Mouse (Mus musculus) T-helper 17 cell (primary cell): Measurements from ENCODE around the gene Cdc45.

ENCODE experiments used
- in situ Hi-C, 2 experiments: fragments of 300-600 bp; cut with MboI, MseI; formaldehyde crosslinking; loops; 1 replicate in 1 of 2; 2 replicates in 1 of 2; pipeline ENCODE4 v1.15.1; 2025; ENCODE audit warnings: high pct_unique_total_duplicates in 2 of 2

The Cdc45 gene

DNA sequence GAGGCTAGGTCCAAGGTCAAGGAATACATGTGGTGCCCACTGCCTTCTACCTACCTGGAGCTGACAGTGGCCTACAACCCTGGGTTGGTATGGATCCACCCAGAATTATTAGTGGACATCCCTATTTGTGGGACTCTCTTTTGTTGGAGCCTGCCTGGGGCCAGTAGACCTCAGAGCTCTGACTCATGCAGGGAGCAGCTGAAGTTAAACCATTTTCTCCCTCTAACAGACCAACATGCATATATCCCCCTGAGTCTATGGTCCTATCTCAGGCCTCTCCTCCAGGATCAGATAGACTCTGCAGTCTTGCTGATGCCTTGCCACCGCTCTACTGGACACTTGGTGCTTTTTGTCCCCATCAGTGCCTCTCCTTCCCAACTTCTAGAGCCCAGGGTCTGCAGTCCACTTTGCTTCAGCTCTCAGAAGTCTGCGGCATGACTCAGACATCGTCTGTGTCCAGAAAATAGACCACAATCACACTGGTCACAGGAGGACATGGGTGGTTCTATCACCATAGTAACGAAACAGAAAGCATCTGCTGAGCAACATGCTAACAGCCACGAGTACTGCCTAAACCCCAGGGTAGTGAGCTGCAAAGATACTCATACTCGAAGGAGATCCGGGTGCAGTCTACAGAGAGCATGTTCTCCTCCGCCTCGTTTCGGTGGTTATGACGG is 16.4 kb downstream of the Cdc45 start:
- in situ Hi-C loops, result loop anchor here (5.0 kb wide), 2 partner anchors 98 to 103 kb away; no protein-coding TSS in a partner anchor

DNA sequence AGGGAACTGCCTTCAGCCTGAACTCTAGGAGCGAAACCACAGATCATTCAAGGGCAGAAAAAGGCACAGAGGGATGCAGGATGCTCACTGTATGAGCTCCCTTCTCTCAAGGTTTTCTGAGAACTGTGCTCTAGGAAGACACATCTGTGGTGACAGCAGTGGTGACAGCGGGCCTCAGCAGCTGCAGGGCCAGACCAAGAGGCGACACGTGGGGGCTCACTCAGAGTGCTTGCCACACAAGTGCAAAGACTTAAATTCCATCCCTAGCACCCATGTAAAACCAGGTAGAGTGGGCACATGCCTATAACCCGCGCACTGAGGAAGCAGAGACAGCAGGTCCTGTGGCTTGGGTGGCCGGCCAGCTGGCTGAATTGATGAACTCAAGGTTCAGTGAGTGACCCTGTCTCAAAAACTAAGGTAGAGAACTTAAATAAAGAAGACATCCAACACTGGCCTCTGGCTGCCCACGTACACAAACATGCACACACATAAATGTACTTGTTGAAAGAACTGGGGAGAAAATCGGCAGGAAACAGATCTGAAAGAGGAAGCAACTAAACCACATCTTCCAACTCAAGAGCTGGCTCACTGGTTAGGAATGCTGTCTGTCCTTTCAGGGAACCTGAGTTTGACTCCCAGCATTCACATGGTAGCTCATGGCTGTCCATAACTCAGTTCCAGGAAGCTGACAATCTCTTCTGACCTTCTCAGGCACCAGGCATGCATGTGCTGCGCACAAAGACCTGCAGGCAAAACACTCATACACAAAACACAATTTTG is 23.0 kb downstream of the Cdc45 start:
- in situ Hi-C loops, result no loop called here

DNA sequence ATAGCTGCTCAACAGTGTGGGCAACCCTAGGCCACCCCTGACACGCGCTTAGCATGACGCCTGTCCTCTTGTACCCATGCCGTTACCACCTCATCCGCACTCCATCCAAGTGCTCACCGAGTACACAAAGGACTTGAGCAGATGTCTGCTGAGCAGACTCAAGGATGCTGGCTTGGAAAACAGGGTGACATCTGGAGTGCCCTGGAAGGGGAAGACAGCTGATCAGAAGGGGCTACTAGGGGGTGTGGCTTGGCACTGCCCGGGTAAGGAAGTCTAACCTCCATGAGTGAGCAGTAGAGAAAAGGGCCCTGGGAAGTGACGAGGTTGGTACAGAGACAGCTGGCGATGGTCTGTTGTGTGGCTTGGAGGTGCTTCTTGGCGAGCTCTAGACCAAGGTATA is 25.1 kb downstream of the Cdc45 start:
- in situ Hi-C loops, result no loop called here

DNA sequence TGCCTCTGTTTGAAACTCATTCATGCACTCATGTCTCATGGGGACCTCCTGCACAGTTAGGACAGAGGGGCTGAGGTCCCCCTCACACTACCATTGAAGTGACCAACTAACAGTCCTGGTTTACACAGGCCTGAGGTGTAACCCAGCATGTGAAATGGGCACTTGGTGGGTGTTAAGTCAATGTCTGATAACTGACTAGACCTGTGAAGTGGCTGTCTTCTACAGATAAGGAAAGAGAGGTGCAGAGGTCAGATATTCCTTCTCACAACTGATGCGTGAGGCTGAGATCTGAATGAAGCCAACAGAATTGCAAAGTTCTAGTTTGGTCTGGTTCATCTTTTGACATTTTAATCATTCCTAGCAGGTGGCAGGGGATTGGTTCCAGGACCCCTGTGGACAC is 26.3 kb downstream of the Cdc45 start:
- in situ Hi-C loops, result no loop called here

DNA sequence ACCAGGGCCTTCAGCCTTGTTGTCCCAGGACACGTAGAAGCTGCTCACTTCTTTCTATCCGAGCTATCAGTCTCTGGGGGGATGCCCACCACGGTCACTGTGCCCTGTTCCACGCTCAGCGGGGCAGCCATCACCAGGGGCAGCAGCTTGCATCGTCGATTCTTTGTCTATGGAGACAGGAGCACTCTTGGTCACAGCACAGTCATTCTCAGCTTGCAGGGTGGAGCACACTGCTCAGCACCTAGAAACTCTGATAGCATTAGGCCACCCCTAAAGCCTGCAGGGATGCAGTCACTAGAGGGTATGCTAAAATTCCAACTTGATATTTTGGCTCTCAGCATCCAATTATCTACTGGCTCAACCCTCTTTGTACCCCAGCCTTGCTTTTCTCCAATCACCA is 26.8 kb downstream of the Cdc45 start:
- in situ Hi-C loops, result no loop called here

DNA sequence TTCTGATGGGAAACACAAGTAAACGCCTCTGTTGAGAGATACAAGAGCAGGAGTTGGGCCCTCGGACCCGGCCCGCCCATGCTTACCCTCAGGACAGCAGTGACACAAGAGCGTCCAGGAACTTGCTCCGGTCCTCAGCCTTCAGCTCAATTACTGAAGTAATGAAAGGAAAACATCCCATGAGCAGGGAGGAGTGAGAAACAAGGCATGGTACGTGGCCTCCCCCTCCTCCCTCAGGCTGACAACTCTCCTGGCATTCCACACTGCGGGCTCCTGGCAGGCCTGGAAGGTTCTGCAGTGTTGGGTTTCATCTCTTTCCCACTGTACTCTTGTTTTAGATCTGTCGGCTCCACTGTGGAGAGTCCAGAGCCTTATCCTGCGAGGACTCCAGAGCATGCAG is 30.0 kb downstream of the Cdc45 start:
- in situ Hi-C loops, result no loop called here

DNA sequence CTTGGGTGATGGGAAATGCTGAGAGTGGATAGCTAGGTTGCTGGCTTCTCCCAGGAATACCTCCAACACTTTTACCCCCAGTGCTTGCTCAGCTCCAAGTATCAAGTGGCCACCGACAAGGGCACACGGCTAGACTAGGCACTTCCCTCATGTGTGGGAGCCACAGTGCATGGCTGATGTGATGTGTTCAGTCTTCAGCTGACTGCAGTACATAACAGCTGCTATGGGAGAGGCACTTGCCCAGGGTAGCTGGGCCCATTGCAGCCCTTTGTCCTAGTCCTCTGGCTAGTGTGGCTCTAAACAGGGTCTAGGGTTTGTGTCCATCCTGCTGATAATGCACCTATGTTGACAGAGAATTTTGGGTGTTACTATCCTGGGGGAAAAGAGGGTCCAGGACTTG is 33.3 kb downstream of the Cdc45 start:
- in situ Hi-C loops, result loop anchor here in 1 of 2 experiments (10.0 kb wide), 1 partner anchor 314 kb away; no protein-coding TSS in a partner anchor

DNA sequence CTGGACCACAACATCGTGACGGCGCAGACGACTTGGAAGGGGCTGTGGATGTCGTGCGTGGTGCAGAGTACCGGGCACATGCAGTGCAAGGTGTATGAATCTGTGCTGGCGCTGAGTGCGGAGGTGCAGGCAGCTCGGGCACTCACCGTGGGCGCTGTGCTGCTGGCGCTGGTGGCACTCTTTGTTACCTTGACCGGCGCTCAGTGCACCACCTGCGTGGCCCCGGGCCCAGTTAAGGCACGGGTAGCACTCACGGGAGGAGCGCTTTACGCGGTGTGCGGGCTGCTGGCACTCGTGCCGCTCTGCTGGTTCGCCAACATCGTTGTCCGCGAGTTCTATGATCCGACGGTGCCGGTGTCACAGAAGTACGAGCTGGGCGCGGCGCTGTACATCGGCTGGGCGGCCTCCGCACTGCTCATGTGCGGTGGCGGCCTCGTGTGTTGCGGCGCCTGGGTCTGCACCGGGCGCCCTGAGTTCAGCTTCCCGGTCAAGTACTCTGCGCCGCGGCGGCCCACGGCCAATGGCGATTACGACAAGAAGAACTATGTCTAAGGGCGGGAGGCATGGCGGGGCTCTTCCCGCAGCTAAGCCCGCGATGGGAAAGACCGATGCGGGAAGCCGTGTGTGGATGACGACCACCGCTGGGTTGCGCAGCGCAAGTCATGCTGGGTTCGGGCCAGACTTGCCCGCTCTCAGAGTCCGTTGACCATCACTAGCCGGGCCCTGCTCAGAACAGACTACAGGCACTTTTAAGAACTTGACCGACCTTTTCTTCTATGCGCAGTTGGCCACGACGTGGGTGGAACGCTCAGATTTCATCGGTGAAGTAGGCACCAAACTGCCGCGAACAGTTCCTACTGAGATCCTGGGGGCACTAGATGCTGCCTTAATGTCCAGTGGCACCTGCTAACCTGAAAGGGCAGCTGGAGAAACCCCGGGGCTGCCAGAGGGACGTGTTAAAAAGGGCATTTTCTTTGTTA is 34.4 kb downstream of the Cdc45 start:
- in situ Hi-C loops, result loop anchor here in 1 of 2 experiments (10.0 kb wide), 1 partner anchor 313 kb away; no protein-coding TSS in a partner anchor

DNA sequence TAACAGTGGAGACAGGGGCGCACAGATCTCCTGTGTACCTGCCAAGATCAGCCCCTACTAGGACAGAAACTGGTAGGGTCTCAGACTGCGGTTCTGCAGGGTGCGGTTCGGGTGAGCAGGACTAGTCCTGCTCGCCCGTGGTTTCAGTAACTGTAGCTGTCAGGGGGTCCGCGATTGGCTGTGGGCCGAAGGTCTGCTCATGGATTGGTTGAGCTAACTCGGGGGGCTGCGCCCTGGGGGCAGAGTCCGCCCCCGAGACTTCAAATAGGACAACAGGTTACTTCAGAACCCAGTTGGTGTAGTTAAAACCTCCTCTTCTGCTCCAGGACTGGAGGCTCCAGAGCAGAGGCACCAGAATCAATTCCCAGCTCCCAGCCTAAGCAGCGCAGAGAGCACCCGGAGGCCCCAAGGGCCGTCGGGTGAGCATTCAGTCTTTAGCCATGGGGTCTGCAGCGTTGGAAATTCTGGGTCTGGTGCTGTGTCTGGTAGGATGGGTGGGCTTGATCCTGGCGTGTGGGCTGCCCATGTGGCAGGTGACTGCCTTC is 35.2 kb downstream of the Cdc45 start, which contains the start of gene Cldn5:
Cldn5 (plus strand) TSS at position 292 of the 545 bp plus-strand sequence.
- in situ Hi-C loops, result loop anchor here in 1 of 2 experiments (10.0 kb wide), 1 partner anchor 312 kb away; no protein-coding TSS in a partner anchor

DNA sequence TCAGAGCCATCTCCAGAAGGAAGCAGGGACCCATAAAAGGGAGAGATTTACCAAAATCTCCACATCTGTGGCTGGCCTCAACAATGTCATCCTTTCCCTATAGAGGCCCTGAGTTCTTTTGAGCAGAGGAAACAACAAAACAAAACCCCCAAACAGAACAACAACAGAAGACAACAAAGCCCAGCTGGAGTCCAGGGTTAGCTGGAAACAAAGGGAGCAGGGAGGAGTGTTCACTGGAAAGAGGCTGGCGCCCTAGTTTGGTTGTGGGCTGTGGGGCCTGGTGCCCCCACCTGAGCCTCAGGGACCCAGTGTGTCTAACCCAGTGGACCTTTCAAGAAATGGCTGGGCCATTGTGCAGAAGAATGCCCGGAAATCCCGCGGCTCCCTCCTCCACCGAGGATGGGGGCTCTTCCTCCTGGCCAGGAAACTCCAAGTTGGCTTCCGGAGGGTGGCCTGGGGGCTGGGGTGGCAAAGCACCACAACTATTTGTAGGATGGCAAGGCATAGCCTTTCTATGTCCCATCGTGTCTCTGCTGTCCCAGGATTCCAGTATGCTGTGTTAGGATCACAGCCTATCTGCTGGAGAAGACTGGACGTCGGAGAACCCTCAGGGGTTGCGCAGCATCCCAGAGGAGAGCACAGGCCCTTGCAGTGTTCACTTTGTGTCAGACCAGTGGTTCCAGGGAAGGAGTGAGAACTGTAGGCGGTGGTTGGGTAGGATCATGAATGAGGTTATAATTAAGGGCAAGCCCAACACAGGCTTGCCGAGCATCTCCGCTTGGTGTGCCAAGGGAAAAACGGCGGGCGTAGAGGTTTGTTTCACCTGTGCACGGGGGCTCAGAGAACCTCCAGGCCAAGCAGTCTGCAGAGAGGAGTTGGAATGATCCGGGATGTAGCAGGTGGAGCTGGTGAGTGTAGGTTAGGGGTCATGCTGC is 35.9 kb downstream of the Cdc45 start:
- in situ Hi-C loops, result loop anchor here in 1 of 2 experiments (10.0 kb wide), 1 partner anchor 311 kb away; no protein-coding TSS in a partner anchor

DNA sequence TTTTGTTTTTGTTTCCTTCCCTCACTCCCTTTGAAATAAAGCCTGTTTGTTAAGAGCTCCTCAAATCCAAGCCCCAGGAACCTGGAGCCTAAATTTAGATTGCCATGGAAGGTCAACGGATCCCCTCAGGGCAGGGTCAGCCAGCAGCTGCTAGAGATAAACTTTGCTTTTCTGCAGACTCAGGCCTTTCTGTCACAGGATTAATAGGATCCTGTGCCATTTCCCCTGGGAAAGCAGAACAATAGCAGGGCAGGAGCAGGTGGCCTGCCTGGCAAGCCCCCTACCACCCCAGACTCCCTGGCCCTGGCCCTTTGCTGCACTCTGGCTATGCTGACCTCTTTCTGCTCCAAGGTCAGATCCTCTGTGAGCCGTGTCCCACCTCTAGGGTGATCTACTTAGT is 37.9 kb downstream of the Cdc45 start:
- in situ Hi-C loops, result loop anchor here in 1 of 2 experiments (10.0 to 25.0 kb wide), 2 partner anchors 309 to 538 kb away; partner anchors contain the start of gene Olfr164

DNA sequence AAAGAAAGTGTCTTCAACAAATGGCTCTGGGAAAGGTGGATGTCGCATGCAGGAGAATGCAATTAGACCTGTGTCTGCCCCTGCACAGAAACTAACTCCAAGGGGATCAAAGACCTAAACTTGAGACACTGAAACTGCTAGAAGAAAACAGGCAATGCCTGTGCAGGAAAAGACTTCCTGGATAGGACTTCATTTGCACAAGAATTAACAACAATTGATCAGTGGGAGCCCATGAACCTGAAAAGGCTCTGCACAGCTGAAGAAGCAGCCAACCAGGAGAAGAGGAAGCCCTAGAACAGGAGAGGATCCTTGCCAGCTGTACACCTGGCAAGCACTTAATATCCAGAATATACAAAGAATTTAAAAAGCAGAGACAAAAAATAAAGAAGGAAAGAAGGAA is 42.3 kb downstream of the Cdc45 start:
- in situ Hi-C loops, result loop anchor here in 1 of 2 experiments (5.0 to 25.0 kb wide), 2 partner anchors 52 to 543 kb away; partner anchors contain the start of gene Olfr164

DNA sequence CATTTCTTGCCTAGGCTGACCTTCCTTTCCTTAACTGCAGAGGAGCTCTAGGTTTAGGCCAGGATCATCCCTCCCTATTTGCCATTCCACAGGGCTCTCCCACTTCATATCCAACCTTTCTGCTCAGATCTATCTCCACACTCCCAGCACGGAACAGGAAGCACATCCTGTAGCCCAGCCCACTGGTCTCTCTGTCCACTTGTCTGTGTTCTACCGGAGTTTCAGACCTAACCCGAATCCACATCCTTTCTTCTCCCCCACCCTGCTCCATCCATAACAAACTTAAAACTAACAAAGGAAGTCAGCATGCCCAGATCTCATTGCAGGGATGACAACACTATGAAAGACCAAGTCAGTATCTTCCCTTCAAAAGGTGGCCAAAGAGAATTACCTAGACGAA is 45.4 kb downstream of the Cdc45 start:
- in situ Hi-C loops, result loop anchor here in 1 of 2 experiments (5.0 to 25.0 kb wide), 2 partner anchors 49 to 546 kb away; partner anchors contain the start of gene Olfr164

DNA sequence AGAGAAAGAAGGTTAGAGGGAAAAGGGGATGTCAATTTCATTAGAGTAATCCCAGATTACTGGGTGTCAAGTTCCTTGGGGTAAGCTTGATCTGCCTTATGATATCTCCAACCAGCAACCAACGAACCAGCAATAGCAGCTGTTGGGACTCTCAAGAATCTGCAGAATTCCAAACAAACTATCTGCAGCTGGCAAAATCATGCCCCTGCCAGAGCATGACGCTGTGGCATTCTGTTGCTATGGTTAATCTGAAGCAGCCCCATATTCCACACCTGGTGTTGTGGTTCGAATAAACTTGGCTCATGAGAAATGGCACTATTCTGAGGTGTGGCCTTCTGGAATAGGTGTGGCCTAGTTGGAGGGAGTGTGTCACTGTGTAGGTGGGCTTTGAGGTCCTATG is 48.8 kb downstream of the Cdc45 start:
- in situ Hi-C loops, result loop anchor here in 1 of 2 experiments (25.0 kb wide), 1 partner anchor 549 kb away; the partner anchor contains the start of gene Olfr164

DNA sequence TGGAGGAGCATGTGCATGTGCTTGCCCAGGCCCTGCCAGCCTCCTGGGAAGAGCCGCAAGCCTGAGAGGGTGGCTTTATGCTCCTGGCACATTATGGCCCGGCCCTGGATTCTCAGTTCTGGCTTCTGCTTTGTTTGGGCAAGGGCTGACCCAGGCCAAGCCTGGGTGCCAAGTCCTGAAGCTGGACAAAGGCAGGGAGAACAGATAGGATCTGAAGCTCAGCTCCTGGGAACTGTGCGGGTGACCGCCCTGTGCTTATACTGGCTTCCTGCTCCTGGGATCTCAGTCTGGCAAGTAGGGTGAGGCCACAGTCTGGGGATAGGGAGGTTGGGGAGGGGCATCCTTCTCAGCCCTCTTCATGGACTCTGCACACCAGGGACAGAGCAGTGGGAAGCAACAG is 50.1 kb downstream of the Cdc45 start:
- in situ Hi-C loops, result loop anchor here in 1 of 2 experiments (25.0 kb wide), 1 partner anchor 551 kb away; the partner anchor contains the start of gene Olfr164

DNA sequence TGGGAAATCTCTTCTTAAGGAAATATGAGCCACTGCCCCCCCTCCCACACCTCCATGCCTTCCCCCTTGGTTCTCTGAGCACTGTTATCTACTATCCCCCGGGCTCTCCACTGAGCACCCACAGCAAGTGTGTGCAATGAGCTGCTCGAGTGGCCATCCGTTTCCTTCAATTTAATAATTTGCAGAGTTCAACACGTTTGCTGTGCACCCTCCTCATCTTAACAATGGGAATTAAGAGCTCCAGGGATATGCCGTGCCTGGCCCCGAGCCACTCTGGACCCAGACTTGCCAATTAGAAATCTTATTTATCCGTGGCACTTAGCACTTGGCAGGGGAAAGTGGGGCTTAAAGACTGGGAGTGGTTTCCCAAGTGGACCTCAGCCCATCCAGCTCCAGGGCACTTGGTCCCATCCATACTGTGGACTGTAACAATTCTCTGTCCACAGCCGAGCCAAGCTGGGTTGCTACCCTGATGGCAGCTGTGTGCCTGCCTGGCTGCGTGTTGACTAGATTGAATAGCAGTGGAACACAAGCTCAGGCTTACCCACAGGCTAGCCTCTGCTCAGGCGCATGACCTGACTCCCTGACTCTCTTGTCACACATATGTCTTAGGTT is 59.8 kb downstream of the Cdc45 start:
- in situ Hi-C loops, result loop anchor here in 1 of 2 experiments (25.0 kb wide), 1 partner anchor 560 kb away; the partner anchor contains the start of gene Olfr164

DNA sequence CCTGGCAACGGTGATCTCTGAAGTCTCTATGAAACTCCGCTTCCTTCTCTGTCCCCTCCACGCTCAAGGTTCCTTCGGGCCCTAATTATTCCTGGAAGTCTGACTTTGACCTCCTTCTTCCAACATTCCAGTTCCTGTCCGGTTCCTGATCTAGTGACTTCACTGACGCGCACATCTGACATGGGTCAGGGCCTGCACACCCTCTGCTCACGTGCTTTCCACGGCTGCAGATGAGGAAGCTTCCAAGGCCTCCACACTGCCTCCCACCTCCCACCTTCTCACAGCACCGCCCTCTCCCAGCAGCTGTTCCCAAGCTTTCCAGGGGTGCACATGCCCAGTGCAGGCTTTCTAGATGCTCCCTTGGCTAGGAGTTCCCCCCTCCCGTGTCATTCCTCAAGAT is 60.7 kb downstream of the Cdc45 start:
- in situ Hi-C loops, result loop anchor here in 1 of 2 experiments (25.0 kb wide), 1 partner anchor 561 kb away; the partner anchor contains the start of gene Olfr164

DNA sequence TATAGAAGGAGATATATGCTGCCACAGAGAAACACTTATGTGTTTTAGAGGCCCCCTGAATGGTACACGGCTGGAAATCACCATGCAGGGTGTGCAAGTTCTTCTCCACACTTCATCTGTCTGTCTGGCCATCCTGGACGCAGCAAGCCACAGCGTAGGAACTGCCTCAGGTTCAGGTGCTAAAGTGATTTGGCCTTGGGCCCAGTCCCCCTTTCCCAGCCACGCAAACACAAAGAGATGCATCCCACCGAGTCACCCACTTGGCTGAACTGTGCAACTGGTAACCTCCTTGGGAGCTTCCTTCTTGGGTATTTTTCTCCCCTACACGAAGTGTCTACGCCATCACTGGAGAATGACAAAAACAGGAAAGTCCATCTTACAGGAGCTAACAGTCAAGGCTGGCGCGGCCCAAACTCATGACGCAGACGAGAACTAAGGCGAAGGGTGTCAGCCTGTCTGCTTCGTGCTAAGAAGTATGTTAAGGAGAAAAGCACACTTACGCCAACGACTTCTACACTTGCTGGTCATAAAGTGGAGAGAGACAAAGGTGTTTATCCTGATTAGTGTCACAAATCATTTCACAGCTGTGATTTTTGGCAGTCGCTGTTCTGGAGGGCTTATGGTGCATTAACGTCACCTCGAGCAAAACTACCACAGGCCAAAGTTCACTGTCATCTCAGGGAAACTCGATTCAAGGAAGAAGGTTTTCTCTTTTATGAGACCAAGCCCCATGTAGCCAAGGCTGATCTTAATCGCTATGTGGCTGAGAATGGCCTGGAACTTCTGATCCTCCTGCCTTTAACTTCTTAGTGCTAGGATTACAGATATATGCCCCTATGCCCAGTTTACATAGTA is 65.3 kb downstream of the Cdc45 start:
- in situ Hi-C loops, result no loop called here
